Comparison of ENCODE assay signal across 9 mouse cellular contexts in the genomic region with DNA sequence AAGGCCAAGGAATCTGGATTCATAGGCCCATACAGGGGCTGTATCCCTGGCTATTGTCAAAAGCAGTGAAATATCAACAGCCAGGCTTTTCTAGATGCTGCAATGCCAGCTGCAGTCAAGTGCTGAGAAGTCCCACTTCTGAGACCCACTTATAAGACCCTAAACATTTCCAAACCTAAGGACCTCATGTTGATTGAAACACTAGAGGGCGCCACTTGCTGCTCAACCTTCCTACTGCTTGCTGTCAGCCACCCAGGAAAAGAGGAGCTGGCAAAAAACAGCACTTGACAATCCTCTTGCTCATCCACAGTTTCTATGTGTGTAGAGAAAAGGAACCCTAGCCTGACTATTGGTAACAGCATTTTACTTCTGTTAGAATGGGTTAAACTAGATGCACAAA.
DNase-seq lines count a peak whose midpoint lies in the region; ATAC-seq and TF ChIP-seq lines count a peak whose summit lies in the region.
"Had no signal": no experiment of that assay in that cellular context is flagged by ENCODE, and none has a peak within 500 bp of the region (broad histone marks: within the 10 kb centered on the region; RNA-seq: fewer than 3 reads in every experiment).

No protein-coding gene starts in this region.

- DNase-seq in cerebellum, postnatal 10 days = peak; percentile 35 to 51
- DNase-seq in cerebellum, adult 18-20 months = no peak
- DNase-seq in left cerebral cortex, postnatal 14 days (ENCODE audit: low spot score in 2 of 2) = peak; percentile 43 to 45
- DNase-seq in left cerebral cortex, adult 8-10 months (ENCODE audit: low spot score in 2 of 2) = no peak
- peak; percentile 30 for DNase-seq in induced T-regulatory cell, adult 2 months (ENCODE audit: low read depth)
- DNase-seq in gastrocnemius, postnatal 14 days = no peak

- 0% methylated on average over 1 of the region's 1 CpGs for WGBS in heart, embryonic 11.5 days (ENCODE audit: insufficient replicate concordance)

- no peak for ATAC-seq in heart, embryonic 11.5 days (replicated peaks; ENCODE audit: insufficient number of reproducible peaks, low FRiP score, low TSS enrichment)

- no peaks in the 10 kb centered on the region for H3K27me3 ChIP-seq in ES-Bruce4 (ENCODE audit: control insufficient read depth, insufficient read depth, low read length, poor library complexity, severe bottlenecking)
- H3K27me3 ChIP-seq in heart, embryonic 11.5 days (ENCODE audit: control insufficient read depth, insufficient read depth, low read length) = no peaks in the 10 kb centered on the region
- H3K27me3 ChIP-seq: embryonic facial prominence, embryonic 12.5 days had no signal

- TF ChIP-seq EP300 in ES-Bruce4 (IDR thresholded peaks at IDR 0.05; ENCODE audit: insufficient read depth, low read depth, low read length) = no peak

- intact Hi-C loops in left cerebral cortex, postnatal 14 days (cut with DNase I) = no loop called here
- intact Hi-C loops in gastrocnemius, postnatal 14 days (cut with DNase I; ENCODE audit: low total_unique reads) = no loop called here

- H3K9me3 ChIP-seq in ES-Bruce4 (replicated peaks; ENCODE audit: control insufficient read depth, insufficient read depth, low read length, poor library complexity, severe bottlenecking) = no peaks in the 10 kb centered on the region
- no peaks in the 10 kb centered on the region for H3K9me3 ChIP-seq in heart, embryonic 11.5 days (replicated peaks; ENCODE audit: control insufficient read depth, low read length)
- H3K9me3 ChIP-seq: embryonic facial prominence, embryonic 12.5 days had no signal

- no peak overlapping the region for H3K9ac ChIP-seq in ES-Bruce4 (ENCODE audit: low read depth, poor library complexity, severe bottlenecking)
- no peak overlapping the region for H3K9ac ChIP-seq in heart, embryonic 11.5 days (ENCODE audit: low read depth, low read length)
- H3K9ac ChIP-seq: embryonic facial prominence, embryonic 12.5 days had no signal

- H3K4me2 ChIP-seq in heart, embryonic 11.5 days = no peak overlapping the region
- H3K4me2 ChIP-seq: embryonic facial prominence, embryonic 12.5 days had no signal

- H3K36me3 ChIP-seq in ES-Bruce4 (ENCODE audit: control insufficient read depth, insufficient read depth, low read length, poor library complexity, severe bottlenecking) = no peaks in the 10 kb centered on the region
- no peaks in the 10 kb centered on the region for H3K36me3 ChIP-seq in heart, embryonic 11.5 days (ENCODE audit: control insufficient read depth, insufficient read depth, low read length)
- H3K36me3 ChIP-seq: embryonic facial prominence, embryonic 12.5 days had no signal

- no peak for TF ChIP-seq POLR2A in ES-Bruce4 (IDR thresholded peaks at IDR 0.05; ENCODE audit: insufficient read depth, low read length)

- H3K27ac ChIP-seq in ES-Bruce4 (ENCODE audit: insufficient read depth, low read length) = no peak overlapping the region
- no peak overlapping the region for H3K27ac ChIP-seq in heart, embryonic 11.5 days (ENCODE audit: low read depth, low read length)
- H3K27ac ChIP-seq: embryonic facial prominence, embryonic 12.5 days had no signal

- peak; percentile 50 for TF ChIP-seq CTCF in ES-Bruce4 (IDR thresholded peaks at IDR 0.05; ENCODE audit: low read depth, low read length)

- no peak overlapping the region for H3K4me3 ChIP-seq in ES-Bruce4 (ENCODE audit: low read depth, low read length)
- no peak overlapping the region for H3K4me3 ChIP-seq in heart, embryonic 11.5 days (ENCODE audit: low read depth, low read length)
- H3K4me3 ChIP-seq: embryonic facial prominence, embryonic 12.5 days had no signal

- no peaks in the 10 kb centered on the region for H3K4me1 ChIP-seq in ES-Bruce4 (ENCODE audit: control insufficient read depth, insufficient read depth, low read length)
- no peaks in the 10 kb centered on the region for H3K4me1 ChIP-seq in heart, embryonic 11.5 days (ENCODE audit: control insufficient read depth, insufficient read depth, low read length)
- H3K4me1 ChIP-seq: embryonic facial prominence, embryonic 12.5 days had no signal

Comparison
In these comparisons a context has a peak if more than half of its experiments do, and no peak if none do; other contexts are left out.
1. DNase-seq: peak in cerebellum, postnatal 10 days (2 of 2), left cerebral cortex, postnatal 14 days (2 of 2) and induced T-regulatory cell, adult 2 months (single experiment); none in cerebellum, adult 18-20 months (0 of 2), left cerebral cortex, adult 8-10 months (0 of 2) and gastrocnemius, postnatal 14 days (single experiment).